Mouse (Mus musculus) stomach, adult 2 months (tissue): ENCODE data around the gene Hccs. TPM values are rescaled to one million over a fixed set of nuclear protein-coding genes. Genes with fewer than 3 reads are reported as not detected.

Experiments used
- polyA plus RNA-seq: library from polyadenylated mRNA; depleted of rRNA; stranded (reverse); fragments of >200 nt; gene quantifications from 2 replicates; pipeline ENCODE4 v1.2.3, GENCODE M21; 2012; rRNA removed

Gene Hccs
- 2.6 and 3.2 TPM in 2 replicates for polyA plus RNA-seq

DNA sequence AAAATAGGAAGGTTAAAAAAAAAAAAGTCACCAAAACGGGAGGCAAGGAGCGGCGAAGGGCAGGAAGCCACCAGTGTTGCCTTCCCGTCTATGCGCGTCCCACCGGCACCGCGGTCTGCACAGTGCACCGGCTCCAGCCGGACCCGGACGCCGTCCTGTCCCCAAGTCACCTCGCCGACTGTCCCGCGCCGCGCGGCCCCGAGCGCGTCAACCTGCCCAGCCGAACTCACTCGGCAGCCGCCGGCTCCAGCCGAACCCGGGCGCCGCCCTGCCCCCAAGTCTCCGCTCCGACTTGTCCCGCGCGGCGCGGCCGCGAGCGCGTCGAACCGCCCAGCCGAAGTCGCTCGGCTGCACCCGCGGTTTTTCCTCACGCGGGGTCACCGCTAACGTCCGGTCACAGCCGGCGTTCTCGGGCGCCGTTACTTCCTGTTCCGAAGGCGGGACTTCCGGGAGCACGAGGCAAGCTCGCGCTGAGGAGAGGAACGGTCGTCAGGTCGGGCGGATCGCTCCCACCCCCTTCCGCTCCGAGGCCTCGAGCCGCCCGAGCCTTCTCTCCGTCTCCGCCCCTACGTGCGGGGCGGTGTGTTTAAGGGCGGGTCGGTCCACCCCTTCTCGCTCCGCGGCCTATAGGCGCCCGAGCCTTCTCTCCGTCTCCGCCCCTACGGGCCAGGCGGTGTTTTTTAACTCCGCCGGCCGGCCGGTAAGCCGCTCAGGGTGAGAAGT is at the start of gene Hccs:
TSS of gene Hccs (minus strand) at position 428 of the 723 bp plus-strand sequence.

Other genes starting within 250 kb of the Hccs start
- gene Amelx, start 133.2 kb downstream of the Hccs start, polyA plus RNA-seq = not detected in 2 replicates